Mouse (Mus musculus): Measurements from ENCODE around the gene Cd300lb. TPM values are rescaled to one million over a fixed set of nuclear protein-coding genes. Genes with fewer than 3 reads are reported as not detected.

Cd300lb gene
- 100 to 1,000 TPM; 126 to 137 TPM for total RNA-seq (2023)

DNA sequence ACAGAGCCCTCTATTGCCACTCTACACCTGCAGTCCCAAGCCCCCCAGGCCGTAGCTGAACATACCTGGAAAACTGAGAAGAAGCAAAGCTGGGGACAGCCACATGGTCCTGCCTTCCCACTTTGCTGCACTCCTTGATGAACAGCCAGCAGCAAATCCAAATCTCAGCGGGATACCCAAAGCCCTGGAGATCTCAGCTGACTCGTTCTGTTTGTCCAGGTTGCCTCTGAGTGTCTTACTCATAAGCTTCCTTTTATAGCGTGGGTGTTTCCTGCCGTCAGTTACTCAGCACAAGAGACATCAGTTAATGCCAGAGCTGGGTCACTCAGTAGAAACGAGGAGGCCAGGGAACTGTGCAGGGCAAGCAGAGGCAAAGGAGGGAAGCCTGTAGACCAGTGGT is at the start of gene Cd300lb:
Gene Cd300lb, minus strand, starts transcription at position 243 of the 400 bp plus-strand sequence.

DNA sequence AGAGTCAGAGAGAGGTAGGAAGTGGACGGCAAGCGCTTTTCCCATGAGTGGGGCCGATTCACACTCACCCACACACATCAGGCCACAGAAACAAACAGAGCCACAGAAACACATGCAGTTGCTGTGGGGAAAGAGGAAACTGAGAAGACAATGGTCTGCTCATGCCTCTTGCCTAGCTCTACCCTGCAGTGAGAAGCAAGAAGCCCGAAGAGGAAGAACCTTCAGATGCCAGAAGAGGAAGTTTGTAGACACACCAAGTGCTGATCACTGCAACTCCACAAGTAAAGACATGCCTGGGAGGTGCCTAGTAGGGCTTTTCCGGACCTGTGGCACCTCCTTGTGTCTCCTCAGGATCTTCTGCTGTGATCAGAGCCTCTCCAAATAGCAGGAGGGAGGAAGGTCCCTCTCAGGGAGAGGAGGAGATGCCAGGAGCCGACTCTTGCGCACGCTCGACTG is 34.6 kb upstream of the Cd300lb start, which contains the start of gene Cd300c:
Gene Cd300c, minus strand, starts transcription at position 406 of the 456 bp plus-strand sequence.

DNA sequence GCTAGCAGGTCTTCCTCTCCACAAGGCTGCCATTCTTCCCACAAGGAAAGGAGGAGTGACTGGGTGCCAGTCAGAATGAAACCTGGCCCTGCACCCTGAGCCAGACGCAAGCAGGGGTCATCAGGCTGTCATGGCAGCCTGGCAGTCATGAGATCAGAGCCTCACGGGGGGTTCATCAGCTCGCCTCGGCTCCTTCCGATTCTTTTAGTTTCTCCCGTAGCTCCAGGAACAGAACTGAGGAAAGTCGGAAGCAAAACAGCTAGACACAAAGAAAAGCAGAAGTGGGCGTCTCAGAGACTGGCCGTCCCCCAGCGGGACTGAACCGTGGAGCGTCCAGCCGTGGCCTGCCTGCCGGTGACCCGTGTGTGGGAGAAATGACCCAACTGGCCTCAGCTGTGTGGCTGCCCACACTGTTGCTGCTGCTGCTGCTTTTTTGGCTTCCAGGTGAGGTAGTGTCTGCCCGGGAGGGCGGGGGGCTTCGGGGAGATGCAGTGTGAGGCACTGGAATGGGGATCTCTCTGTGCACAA is 44.1 kb downstream of the Cd300lb start, which contains the start of gene Cd300a:
Gene Cd300a, plus strand, starts transcription at position 51 of the 528 bp plus-strand sequence.

Other genes starting within 250 kb of the Cd300lb start
- gene Dnaic2, start 207.0 kb downstream of the Cd300lb start, total RNA-seq (2023): not detected
- gene Kif19a, start 169.0 kb downstream of the Cd300lb start, total RNA-seq (2023): under 1 TPM; 0.62 to 0.75 TPM
- gene Btbd17, start 138.4 kb downstream of the Cd300lb start, total RNA-seq (2023): not detected
- not detected for gene Gpr142, start 135.5 kb downstream of the Cd300lb start, total RNA-seq (2023)
- 1 to 10 TPM; 2.4 to 4.4 TPM for gene Gprc5c, start 83.2 kb downstream of the Cd300lb start, total RNA-seq (2023)
- gene Cd300a, start 44.3 kb downstream of the Cd300lb start, total RNA-seq (2023): 10 to 100 TPM; 51.7 to 56.5 TPM
- under 1 TPM in 1 of 2 experiments, not detected in 1; 0.64 TPM for gene Cd300c, start 34.8 kb upstream of the Cd300lb start, total RNA-seq (2023)
- 10 to 100 TPM; 70.2 to 85.4 TPM for gene Cd300ld, start 55.5 kb upstream of the Cd300lb start, total RNA-seq (2023)
- gene Cd300c2, start 67.5 kb upstream of the Cd300lb start, total RNA-seq (2023): 10 to 100 TPM; 66.6 to 67.8 TPM
- not detected for gene Cd300ld2, start 81.8 kb upstream of the Cd300lb start, total RNA-seq (2023)
- not detected for gene Cd300ld4, start 92.6 kb upstream of the Cd300lb start, total RNA-seq (2023)
- 10 to 100 TPM in 1 of 2 experiments, 1 to 10 TPM in 1; 9.3 to 19.0 TPM for gene Cd300ld5, start 103.4 kb upstream of the Cd300lb start, total RNA-seq (2023)
- gene Cd300ld3, start 114.0 kb upstream of the Cd300lb start, total RNA-seq (2023): 10 to 100 TPM in 1 of 2 experiments, 1 to 10 TPM in 1; 9.5 to 21.5 TPM
- 1 to 10 TPM in 1 of 2 experiments, under 1 TPM in 1; 0.90 to 1.7 TPM for gene Cd300e, start 127.8 kb upstream of the Cd300lb start, total RNA-seq (2023)
- gene Rab37, start 157.0 kb upstream of the Cd300lb start, total RNA-seq (2023): 10 to 100 TPM; 11.4 to 12.6 TPM
- gene Cd300lf, start 199.6 kb upstream of the Cd300lb start, total RNA-seq (2023): 100 to 1,000 TPM; 160 to 201 TPM
- 100 to 1,000 TPM; 142 to 143 TPM for gene Slc9a3r1, start 229.0 kb upstream of the Cd300lb start, total RNA-seq (2023)